Mouse (Mus musculus): ENCODE measurements around the gene Erlin1.

The Erlin1 gene

GRCm38 (mm10) chr19:44069121-44069913 lies at the start of gene Erlin1:
TSS of gene Erlin1 (minus strand) at chr19:44069785.
- DNase-seq = peak; percentile 95

DNA sequence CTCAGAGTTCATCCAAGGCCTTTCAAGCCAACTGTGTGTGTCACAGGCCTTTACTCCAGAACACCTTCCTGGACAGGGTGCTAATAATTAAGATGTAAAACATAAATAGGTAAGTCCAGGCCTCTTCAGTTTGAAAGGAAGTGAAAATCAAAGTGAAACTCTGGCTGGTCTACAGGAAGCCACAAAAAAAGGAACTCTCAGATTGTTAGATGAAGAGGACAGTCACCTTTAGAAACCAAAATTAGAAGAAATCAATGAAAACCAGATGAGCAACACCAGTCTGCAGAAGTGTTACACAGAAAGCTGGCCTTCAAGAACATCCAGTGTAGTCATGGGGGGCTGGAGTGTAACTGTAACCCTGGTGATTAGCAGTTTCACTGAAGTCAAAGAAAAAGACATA lies 48.2 kb upstream of the Erlin1 start:
- DNase-seq = no peak

GRCm38 (mm10) chr19:44111706-44112105 lies 42.1 kb upstream of the Erlin1 start:
- no peak for DNase-seq

DNA sequence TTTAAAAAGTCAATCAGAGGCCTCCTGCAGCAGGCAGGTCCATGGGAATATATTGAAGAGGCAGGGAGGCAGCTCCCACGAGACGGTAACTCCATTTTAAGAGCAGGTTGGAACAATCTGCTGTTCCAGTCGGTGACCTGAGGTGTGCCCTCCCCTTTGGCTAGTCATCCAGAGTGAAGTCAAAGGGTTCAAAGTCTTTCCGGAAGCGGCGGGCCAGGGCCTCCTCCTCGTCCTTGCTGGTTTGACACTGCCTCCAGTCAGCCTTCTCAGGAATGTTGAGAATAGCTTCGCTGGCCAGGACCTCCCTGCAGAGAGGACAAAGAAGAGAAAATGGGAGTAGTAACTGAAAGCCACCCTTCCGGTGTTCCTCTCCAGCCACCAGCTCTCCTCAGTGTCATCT lies 40.8 kb upstream of the Erlin1 start:
- no peak for DNase-seq

- DNase-seq = no peak
Measured at GRCm38 (mm10) chr19:44108996-44109395, 39.4 kb upstream of the Erlin1 start.

DNA sequence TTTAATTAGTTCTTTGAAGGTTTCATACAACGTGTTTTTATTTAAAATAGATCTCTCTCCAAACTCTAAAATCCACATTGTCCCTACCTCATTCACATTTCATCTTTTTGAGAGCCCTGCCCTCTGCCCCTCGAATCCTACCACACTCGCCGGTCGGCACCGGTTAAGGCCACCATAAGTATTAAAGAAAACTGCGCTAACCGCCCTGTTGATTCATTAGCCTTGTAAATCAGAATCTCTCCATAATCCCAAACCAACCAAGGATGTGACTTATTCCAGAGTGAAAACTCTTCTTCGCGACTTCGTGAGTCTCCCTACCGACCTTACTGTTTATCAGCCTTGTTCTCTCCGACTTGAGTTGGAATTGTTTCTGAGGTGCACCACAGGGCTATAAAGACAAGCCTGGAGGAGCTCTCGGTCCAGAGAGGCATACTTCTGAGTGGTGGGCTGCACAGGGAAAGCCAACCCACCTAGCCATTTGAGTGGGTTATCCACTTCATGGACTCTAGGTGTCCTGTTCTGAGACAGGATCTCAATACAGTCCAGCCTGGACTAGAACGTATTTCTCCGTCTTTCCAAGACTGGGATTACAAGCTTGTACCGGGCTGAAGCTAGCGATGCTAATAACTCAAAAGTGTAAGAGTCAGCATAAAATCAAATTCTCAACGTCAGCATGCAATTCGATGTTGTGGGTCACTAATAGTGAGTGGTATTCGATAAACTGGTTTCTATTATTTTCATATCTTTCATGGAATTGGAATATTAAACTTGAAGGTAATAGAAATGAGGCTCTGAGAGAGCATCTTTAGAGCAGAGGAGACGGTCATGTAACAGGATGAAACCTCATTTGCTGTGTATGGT lies 38.3 kb upstream of the Erlin1 start:
- no peak for DNase-seq

GRCm38 (mm10) chr19:44106831-44107660 lies 37.5 kb upstream of the Erlin1 start, which contains the start of gene Chuk:
TSS of gene Chuk (minus strand) at chr19:44107480.
- peak; percentile 94 for DNase-seq

- DNase-seq = no peak
Measured at GRCm38 (mm10) chr19:44104393-44104792, 34.8 kb upstream of the Erlin1 start.

GRCm38 (mm10) chr19:44103001-44103400 lies 33.4 kb upstream of the Erlin1 start:
- DNase-seq = no peak

DNA sequence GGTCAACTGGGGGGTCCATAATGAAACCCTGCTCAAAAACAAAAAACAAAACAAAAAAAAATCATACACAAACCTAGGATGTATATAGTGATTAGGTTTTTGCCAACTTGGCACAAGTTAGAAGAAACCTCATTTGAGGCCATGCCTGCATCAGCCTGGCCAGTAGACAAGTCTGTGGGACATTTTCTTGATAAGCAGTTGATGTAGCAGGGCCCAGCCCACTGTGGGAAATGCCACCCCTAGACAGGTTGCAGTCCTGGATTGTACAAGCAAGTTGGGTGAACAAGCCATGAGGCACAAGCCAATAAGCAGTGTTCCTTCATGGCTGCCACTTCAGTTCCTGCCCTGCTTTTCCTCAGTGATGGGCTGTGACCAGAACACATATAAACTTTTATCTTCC lies 31.3 kb upstream of the Erlin1 start:
- no peak for DNase-seq

DNA sequence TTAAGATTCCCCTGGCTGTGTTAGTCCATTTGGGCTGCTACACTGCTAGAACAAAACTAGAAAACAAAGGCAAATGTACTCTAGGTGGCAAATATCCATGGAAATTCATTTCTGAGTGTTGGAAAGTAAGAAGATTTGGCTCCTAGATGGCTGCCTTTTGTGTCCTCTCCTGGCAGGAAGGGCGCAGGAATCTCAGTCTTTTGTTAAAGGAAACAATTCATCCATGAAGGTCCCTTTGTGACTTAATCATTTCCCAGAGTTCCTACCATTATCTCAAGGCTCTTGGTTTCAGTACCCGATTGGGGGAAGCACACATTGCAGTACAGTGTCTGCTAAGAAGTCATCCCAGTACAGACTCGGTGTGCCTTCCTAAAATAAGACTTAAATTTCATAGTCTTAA lies 16.7 kb upstream of the Erlin1 start:
- DNase-seq = no peak

DNA sequence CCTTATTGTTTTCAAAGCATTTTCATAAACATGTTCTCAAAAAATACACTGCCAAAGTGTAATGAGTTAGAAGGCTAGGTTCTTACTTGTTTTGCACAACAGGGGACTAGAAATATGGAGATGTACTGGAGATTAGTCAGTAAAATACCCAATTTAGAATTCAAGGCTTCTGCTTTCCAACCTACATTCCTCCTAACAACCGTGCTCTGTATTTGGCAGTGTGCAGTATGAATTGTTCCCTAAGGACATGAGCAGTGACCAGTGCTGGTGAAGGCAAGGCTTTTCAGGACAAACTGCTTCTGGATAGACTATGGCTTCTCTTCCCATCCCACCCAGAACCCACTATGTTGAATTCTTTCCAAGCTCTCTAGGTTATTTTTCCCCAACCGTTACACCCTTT lies 11.3 kb upstream of the Erlin1 start:
- DNase-seq = no peak

DNA sequence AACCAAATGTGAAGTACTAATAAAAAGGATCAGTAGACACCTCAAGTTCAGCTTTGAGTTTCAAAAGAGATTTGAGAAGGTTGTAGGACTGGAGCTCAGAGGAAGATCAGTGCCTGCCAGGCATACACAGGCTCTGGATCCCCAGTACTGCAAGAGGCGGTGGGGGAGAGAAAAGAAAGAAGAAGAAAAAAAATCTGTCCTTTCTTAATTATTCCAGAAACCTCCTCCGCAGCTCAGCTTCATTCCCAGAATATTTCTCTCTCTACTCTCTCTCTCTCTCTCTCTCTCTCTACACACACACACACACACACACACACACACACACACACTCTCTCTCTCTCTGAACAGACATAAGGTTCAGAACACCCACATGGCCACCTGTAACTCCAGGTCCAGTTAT lies 10.4 kb upstream of the Erlin1 start:
- DNase-seq = no peak

DNA sequence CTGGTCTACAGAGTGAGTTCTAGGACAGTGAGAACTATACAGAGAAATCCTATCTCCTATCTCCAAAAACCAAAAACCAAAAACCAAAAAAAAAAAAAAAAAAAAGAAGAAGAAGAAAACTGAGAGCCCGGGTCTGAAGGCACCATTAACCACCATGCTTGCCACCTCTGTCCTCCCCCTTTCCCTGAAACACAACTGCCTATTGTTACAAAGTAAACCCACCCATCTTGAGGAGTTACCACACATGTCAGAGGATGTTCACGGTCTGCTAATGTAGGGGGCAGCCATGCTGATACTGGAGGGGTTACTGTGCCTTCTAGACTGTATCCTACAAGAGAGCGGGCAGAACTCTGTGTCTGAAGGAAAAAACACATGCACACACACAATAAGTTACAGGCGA lies 7.4 kb upstream of the Erlin1 start:
- DNase-seq = no peak

DNA sequence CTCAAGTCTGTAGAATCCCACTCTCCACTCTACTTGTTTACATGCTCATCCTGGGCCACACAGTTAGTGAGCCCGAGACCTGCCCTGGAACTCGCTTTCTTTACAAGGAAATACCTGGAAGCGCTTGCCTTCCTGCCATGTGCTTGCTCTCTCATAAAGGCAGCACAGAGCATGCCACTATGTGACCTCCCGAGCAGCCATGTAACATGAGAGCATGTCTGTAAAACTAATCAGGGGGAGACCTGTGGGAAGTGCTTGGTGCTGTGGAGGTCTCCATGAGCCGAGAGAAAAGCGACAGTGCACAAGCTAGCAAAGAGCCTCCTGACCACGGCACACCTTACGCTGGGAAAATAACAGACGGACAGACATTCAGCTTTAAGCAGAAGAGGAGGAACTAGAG lies 6.9 kb upstream of the Erlin1 start:
- DNase-seq = no peak

GRCm38 (mm10) chr19:44074986-44075385 lies 5.4 kb upstream of the Erlin1 start:
- DNase-seq = no peak

DNA sequence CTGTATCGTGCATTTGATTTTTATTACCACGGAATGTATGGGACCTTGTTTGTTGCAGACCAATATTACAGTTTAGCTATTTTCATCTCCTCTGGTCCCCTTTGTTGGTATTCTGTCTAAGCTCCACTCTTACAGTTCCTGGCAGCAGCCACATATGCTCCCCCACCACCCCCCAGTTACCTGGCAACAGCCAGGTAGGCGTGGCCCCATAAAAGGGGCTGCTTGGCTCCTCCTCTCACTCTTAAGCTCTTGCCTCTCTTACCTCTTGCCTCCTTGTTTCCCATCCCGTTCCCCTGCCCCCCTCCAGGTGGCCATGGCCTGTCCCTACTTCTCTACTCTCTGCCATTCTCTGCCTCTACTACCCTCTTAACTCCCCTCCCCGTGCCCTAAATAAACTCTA lies 1.6 kb upstream of the Erlin1 start:
- no peak for DNase-seq

DNA sequence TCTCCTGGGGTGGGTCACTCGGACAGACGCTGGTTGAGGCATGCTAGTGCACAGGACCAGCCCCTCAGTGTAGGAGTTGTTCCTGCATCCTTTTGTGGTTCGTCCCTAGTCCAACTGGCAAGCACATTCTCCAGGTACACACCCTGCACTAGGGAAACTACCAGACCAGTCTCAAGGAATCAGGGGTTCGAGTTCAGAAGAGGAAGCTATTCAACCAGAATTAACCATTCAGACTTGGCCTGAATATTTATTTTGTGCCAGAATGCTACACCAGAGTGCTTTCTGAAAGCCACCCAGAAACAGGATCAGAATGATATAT lies 288 bp upstream of the Erlin1 start:
- DNase-seq = no peak

- DNase-seq = no peak
Measured at GRCm38 (mm10) chr19:44068232-44068631, 1.4 kb downstream of the Erlin1 start.

DNA sequence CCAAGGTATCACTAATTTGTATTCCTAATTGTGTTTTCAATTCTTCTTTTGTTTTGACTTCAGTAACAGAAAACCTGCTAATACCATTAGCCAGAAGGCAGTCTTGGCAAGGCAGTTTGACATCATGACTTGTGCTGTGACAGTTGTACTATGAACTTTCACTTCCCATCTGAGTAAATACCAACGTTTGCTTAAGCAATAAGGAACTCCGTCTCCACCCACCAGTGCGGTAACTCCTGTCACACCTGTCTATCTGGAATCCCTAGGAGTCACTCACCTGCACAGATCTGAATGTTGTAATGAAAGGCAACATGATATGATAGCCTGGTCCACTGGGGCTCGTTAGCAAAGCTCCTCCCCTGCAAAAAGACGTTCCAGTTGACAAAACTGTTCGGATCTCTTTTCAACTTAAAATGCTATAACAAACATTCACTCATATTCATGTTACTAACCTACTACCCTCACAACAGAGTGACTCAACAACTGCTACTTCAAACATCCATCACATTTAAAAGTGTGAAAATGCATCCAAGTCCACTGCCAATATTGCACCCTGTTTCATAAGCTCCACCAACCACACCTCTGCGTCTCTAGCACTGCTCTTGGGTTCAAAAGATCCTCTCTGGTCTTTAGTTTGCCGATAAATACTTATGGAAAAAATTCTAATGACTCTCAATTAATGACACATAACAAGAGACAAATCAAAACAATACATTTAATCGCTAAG lies 2.1 kb downstream of the Erlin1 start:
- DNase-seq = no peak

GRCm38 (mm10) chr19:44064734-44065133 lies 4.9 kb downstream of the Erlin1 start:
- no peak for DNase-seq

DNA sequence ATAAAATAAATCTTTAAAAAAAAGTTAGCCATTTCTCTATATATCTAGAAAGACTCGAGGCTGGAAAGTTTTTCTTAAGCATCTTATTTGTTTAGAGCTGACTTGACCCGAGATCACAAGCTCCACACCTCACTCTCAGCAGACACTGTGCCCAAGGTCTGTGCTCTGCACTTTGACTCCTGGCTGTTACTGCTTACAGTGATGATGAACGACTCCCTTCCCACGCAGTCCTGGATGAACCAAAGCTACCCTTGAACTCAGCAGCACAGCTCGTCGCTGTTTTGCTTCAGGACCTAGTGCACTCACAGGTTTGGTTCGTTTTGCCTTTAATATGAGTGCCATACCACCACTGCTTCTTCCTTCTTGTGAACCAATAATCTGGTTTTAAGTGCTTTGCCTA lies 5.8 kb downstream of the Erlin1 start:
- no peak for DNase-seq

DNA sequence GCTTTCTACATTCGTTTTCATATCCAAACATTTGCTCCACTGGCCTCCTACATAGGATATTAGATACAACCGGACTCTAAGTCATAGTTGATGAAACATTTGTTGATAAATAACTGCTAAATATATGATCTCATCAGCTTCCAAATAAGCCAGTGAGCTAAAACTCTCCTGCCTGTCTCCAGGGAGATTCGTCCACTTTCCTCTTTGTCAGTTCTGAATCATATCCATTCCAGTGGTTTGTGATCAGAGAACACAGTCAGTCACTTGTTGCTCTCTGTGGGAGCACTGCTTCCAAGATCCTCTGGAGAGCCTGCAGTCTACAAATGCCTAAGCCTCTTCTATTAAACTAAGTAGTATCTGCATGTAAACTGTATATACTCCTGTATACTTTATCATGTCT lies 9.4 kb downstream of the Erlin1 start:
- DNase-seq = no peak
